Mouse (Mus musculus) hindbrain, embryonic 11.5 days (tissue): ENCODE measurements around the gene Rnasek. TPM values are rescaled to one million over a fixed set of nuclear protein-coding genes. Genes with fewer than 3 reads are reported as not detected.

Source experiments
- ATAC-seq: fragments of 200-750 bp; cut with Nextera tagmentation; 2 replicates; pipeline ENCODE4 v1.8.0; 2017; ENCODE audit warnings: mild to moderate bottlenecking, moderate TSS enrichment, moderate library complexity; ENCODE audit not compliant: low FRiP score
- DNase-seq: peaks from one replicate; pipeline ENCODE4 v3.0.0-alpha.2; 2015; ENCODE audit warnings: low spot score
- H3K27ac ChIP-seq: fragments of 300-500 bp; sonication (generic); 2 replicates; pipeline ENCODE4 v1.5.1; 2014; ENCODE audit warnings: mild to moderate bottlenecking, low read depth, low read length
- H3K27me3 ChIP-seq: fragments of 300-500 bp; sonication (generic); 2 replicates; pipeline ENCODE4 v1.6.1; 2014; ENCODE audit warnings: mild to moderate bottlenecking, low read length, moderate library complexity, mixed read lengths; ENCODE audit not compliant: control insufficient read depth, insufficient read depth
- H3K36me3 ChIP-seq: fragments of 300-500 bp; sonication (generic); 2 replicates; pipeline ENCODE4 v1.6.1; 2014; ENCODE audit warnings: mild to moderate bottlenecking, low read length, moderate library complexity, mixed read lengths; ENCODE audit not compliant: control insufficient read depth, insufficient read depth
- H3K4me1 ChIP-seq: fragments of 300-500 bp; sonication (generic); replicated peaks from 2 replicates; pipeline ENCODE4 v1.6.1; 2014; ENCODE audit warnings: low read length, mixed read lengths; ENCODE audit not compliant: control insufficient read depth, insufficient read depth
- H3K4me2 ChIP-seq: fragments of 300-500 bp; sonication (generic); replicated peaks from 2 replicates; pipeline ENCODE4 v1.6.1; 2014; ENCODE audit warnings: mild to moderate bottlenecking, low read depth, low read length
- H3K4me3 ChIP-seq: fragments of 300-500 bp; sonication (generic); 2 replicates; pipeline ENCODE4 v1.5.1; 2014; ENCODE audit warnings: low read depth, low read length
- H3K9ac ChIP-seq: fragments of 300-500 bp; sonication (generic); 2 replicates; pipeline ENCODE4 v1.6.1; 2014; ENCODE audit warnings: low read depth, low read length
- H3K9me3 ChIP-seq: fragments of 300-500 bp; sonication (generic); 2 replicates; pipeline ENCODE4 v1.6.1; 2016; ENCODE audit warnings: low read length; ENCODE audit not compliant: control insufficient read depth
- WGBS: fragments of 180-500 bp; shearing (Covaris S2); extraction: QIAGEN DNeasy Blood & Tissue Kit; methylation state at CpG from one replicate; pipeline ENCODE4 v1.1.7; 2014; 5-methylcytosine and 5-hydroxymethylcytosine counted together
- microRNA counts: library from miRNA; unstranded; fragments of <30 nt; microRNA quantifications from one replicate; lab custom pipeline; 2015
- polyA plus RNA-seq: library from polyadenylated mRNA; unstranded; fragments of >200 nt; fragmentation: Nextera tagmentation; extraction: Ambion mirVana; gene quantifications from 2 replicates; pipeline ENCODE4 v1.2.1, GENCODE M21; 2014

The Rnasek gene
- polyA plus RNA-seq, 1 experiment from 2014 or later: 146 TPM

DNA sequence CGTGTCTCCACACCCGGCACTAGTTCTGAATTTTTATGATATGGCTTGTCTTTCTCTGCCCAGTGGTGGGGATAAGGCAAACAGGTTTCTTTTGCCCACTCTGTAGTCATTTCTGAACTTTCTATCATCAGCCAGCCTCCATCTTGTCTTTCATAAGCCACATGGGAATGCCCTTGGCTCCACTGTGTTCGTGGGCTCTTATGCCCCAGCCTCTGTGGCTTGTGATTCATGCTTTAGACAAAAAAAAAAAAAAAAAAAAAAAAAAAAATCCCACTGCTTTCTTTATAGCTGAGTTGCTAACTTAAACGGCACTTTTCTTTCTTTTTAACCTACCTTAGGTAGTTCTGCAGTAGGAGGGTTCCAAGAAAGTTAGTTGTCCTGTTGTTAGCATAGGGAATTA is 47.5 kb downstream of the Rnasek start:
- H3K27ac ChIP-seq: no peak overlapping the region
- no peak overlapping the region for H3K9ac ChIP-seq
- ATAC-seq: no peak
- H3K36me3 ChIP-seq: no peaks in the 10 kb centered on the region
- WGBS: 85% methylated on average over 4 of the region's 4 CpGs
- no peak overlapping the region for H3K4me3 ChIP-seq
- H3K9me3 ChIP-seq: no peaks in the 10 kb centered on the region
- no peaks in the 10 kb centered on the region for H3K27me3 ChIP-seq
- H3K4me2 ChIP-seq: no peak overlapping the region
- H3K4me1 ChIP-seq: no peaks in the 10 kb centered on the region
- DNase-seq: no peak

DNA sequence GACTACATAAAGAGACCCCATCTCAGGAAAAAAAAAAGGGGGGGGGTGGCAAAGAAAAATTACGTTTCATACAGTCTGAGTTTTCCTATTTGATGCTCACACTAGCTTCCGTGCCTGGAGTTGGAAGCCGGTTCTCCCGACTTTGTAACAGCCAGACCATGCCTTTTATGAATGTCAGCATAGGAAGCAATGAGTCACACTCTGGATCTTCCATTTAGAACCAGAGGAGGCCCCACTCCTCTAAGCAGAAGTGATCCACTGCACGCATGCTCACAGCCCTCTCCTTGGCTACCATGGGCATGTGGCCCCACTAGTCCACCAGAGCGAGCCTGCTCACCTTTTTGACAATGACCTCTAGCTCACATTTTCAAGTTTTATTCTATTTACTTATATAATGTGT is 48.5 kb downstream of the Rnasek start:
- H3K36me3 ChIP-seq: no peaks in the 10 kb centered on the region
- no peaks in the 10 kb centered on the region for H3K27me3 ChIP-seq
- DNase-seq (no peak), ATAC-seq (no peak)
- H3K4me1 ChIP-seq: no peaks in the 10 kb centered on the region
- H3K4me3 ChIP-seq: no peak overlapping the region
- H3K4me2 ChIP-seq: no peak overlapping the region
- H3K9me3 ChIP-seq: no peaks in the 10 kb centered on the region
- H3K9ac ChIP-seq: no peak overlapping the region
- WGBS: 94% methylated on average over 6 of the region's 6 CpGs
- no peak overlapping the region for H3K27ac ChIP-seq

DNA sequence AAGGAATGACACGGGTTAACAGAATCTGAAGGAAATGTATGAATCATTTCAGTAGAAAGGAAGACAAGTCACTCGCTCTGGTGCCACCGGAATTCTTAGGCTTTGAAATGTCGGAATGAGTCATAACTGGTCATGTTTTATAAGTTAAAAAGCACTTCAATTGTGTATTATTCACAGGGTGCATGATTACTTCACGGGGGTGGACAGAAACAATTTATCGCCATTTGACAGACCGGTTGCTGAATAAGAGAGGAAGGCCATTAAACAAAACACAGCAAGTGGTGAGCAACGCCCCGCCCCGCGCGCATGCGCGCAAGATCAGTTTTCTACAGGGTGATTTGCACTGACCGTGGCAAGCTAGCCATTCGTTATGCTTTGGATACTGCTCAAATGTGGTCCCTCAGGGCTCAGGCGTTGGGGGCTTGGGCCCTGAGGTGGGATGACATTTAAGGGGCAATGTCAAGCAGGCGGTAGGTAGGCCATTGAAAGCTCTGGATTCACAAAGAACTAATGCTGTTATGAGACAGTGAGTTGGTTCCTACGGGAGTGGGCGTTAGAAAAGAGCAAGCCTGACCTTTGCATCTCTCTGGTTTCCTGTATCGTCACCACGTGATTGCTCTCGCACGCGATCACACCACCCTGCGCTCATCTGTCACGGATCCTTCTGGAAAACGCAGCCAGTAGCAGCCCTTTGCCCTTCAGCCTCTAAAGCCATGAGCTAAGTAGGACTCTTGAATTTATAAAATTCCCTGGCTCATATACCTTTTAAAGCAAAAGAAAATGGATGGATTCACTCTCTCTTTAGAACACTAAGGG is 50.1 kb downstream of the Rnasek start:
- no peaks in the 10 kb centered on the region for H3K36me3 ChIP-seq

More for the DNA sequence above, 50.1 kb downstream of the Rnasek start:
- Histone ChIP-seq H3K9ac (no peak overlapping the region), H3K4me2 (no peak overlapping the region), H3K4me1 (no peaks in the 10 kb centered on the region), H3K27ac (no peak overlapping the region), H3K27me3 (no peaks in the 10 kb centered on the region), H3K4me3 (no peak overlapping the region), H3K9me3 (no peaks in the 10 kb centered on the region)
- 80% methylated on average over 28 of the region's 28 CpGs for WGBS
- ATAC-seq: no peak
- DNase-seq: no peak

MicroRNAs encoded within 50 kb of the gene (microRNA counts, 519-probe panel; counts per million panel counts)
- microRNA mmu-miR-195 (lab: Ali Mortazavi, UCI) (3,200 counts per million, percentile 17 among the panel's probes with 10 or more counts), microRNA mmu-miR-497 (lab: Ali Mortazavi, UCI) (not detected)

Other genes starting within 250 kb of the Rnasek start
- gene Gabarap, start 248.7 kb downstream of the Rnasek start, polyA plus RNA-seq: 621 and 643 TPM in 2 replicates
- gene Phf23, start 244.1 kb downstream of the Rnasek start, polyA plus RNA-seq: 56.7 and 57.5 TPM in 2 replicates
- gene Dvl2, start 239.2 kb downstream of the Rnasek start, polyA plus RNA-seq: 24.6 and 27.2 TPM in 2 replicates
- gene Acadvl, start 224.4 kb downstream of the Rnasek start, polyA plus RNA-seq: 45.1 and 52.1 TPM in 2 replicates
- gene Dlg4, start 222.9 kb downstream of the Rnasek start, polyA plus RNA-seq: 13.2 and 18.7 TPM in 2 replicates
- gene Asgr1, start 185.8 kb downstream of the Rnasek start, polyA plus RNA-seq: 0.29 and 0.40 TPM in 2 replicates
- not detected in 2 replicates for gene Asgr2, start 147.2 kb downstream of the Rnasek start, polyA plus RNA-seq
- 0.42 TPM in 1 of 2 replicates, not detected in the other for gene Mgl2, start 109.5 kb downstream of the Rnasek start, polyA plus RNA-seq
- 0.32 and 1.4 TPM in 2 replicates for gene Clec10a, start 83.6 kb downstream of the Rnasek start, polyA plus RNA-seq
- gene Slc16a11, start 27.1 kb downstream of the Rnasek start, polyA plus RNA-seq: 0.40 and 0.51 TPM in 2 replicates
- 10.9 and 14.3 TPM in 2 replicates for gene Slc16a13, start 18.8 kb downstream of the Rnasek start, polyA plus RNA-seq
- gene Bcl6b, start 10.0 kb downstream of the Rnasek start, polyA plus RNA-seq: 5.0 and 5.9 TPM in 2 replicates
- 229 and 230 TPM in 2 replicates for gene 0610010K14Rik, start 1.9 kb downstream of the Rnasek start, polyA plus RNA-seq
- 10.2 and 11.6 TPM in 2 replicates for gene Gm21988, start within 50 bp of the Rnasek start, polyA plus RNA-seq
- 3.5 and 3.7 TPM in 2 replicates for gene Alox12, start 15.5 kb upstream of the Rnasek start, polyA plus RNA-seq
- gene Alox12e, start 82.8 kb upstream of the Rnasek start, polyA plus RNA-seq: not detected in 2 replicates
- 0.18 TPM in 1 of 2 replicates, not detected in the other for gene Alox15, start 112.2 kb upstream of the Rnasek start, polyA plus RNA-seq
- gene Pelp1, start 170.2 kb upstream of the Rnasek start, polyA plus RNA-seq: 31.0 and 32.0 TPM in 2 replicates
- 27.8 and 38.1 TPM in 2 replicates for gene Arrb2, start 192.8 kb upstream of the Rnasek start, polyA plus RNA-seq
- gene Med11, start 212.1 kb upstream of the Rnasek start, polyA plus RNA-seq: 40.2 and 42.0 TPM in 2 replicates
- 0.22 and 0.43 TPM in 2 replicates for gene Zmynd15, start 219.6 kb upstream of the Rnasek start, polyA plus RNA-seq
- 0.42 and 1.2 TPM in 2 replicates for gene Cxcl16, start 220.1 kb upstream of the Rnasek start, polyA plus RNA-seq